Mouse (Mus musculus) megakaryocyte-erythroid progenitor cell, adult 5 weeks (primary cell): Measurements from ENCODE around the gene Gm20806. TPM values are rescaled to one million over a fixed set of nuclear protein-coding genes. Genes with fewer than 3 reads are reported as not detected.

Experiments used
- polyA plus RNA-seq: library from polyadenylated mRNA; stranded (reverse); fragments of >175 nt; gene quantifications from 2 replicates; pipeline ENCODE4 v1.2.3, GENCODE M21; 2012

The Gm20806 gene
- not detected in 2 replicates for polyA plus RNA-seq

DNA sequence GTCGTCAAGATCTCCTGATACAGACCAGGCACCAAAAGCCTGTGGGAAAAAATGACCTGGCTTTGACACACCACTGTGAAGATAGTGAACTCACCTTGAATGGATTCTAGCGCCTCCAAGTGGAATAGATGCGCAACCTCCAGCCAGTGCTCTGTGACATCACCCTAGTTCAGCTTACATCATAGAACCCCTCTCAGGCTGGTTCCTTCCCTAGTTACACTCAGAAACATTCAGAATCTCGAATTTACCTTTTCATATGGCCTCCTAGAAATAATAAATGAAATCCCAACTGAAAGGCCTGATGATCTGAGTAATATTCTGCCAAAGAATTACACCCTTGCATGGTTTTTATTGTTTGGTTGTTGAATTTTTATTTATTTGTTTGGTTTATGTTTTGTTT, at the start of gene Gm20806:
Gene Gm20806, minus strand, starts transcription at position 101 of the 400 bp plus-strand sequence.

